Mouse (Mus musculus) lung, postnatal 4 days (tissue): ENCODE measurements around the gene Magel2.
A peak's percentile ranks its signal among the peaks of the same experiment; 100 is the strongest.

Source experiments
- DNase-seq, 2 experiments: peaks; one replicate each; pipeline ENCODE4 v3.0.0; 2021

The Magel2 gene

GRCm38 (mm10) chr7:62428337-62428736, 51.5 kb downstream of the Magel2 start:
- DNase-seq = peak in 1 of 2 experiments; percentile 17
